In genomic region chr8:115942731-115943509, GRCm38 (mm10) we compare ENCODE assay signal across 8 mouse cellular contexts.
DNase-seq lines count a peak whose midpoint lies in the region; ATAC-seq and TF ChIP-seq lines count a peak whose summit lies in the region.

No protein-coding gene starts in this region.

- H3K4me2 ChIP-seq in limb, embryonic 14.5 days (replicated peaks; ENCODE audit: low read depth, low read length, severe bottlenecking), result 0 out of 2 replicates have a peak overlapping the region, but pooled peaks have one; percentile 11

- DNase-seq in retina, adult 2 months (ENCODE audit: low read depth, low spot score), result peak; percentile 4
- DNase-seq in retina, embryonic 14.5 days (ENCODE audit: low spot score), result no peak
- peak; percentile 18 to 65 for DNase-seq in gastrocnemius, postnatal 4 days (ENCODE audit: low spot score in 2 of 2)
- DNase-seq in kidney, adult 9 months, result peak; percentile 20
- DNase-seq in limb, embryonic 14.5 days (ENCODE audit: low spot score), result peak; percentile 63
- peak; percentile 6 for DNase-seq in ovary, adult 18-20 months (ENCODE audit: low spot score)
- no peak for DNase-seq in thymus, adult 18-20 months
- DNase-seq in thymus, adult 2 months, result no peak

- H3K27me3 ChIP-seq in limb, embryonic 14.5 days (ENCODE audit: control insufficient read depth, insufficient read depth, low read length), result no peaks in the 10 kb centered on the region
- H3K27me3 ChIP-seq in thymus, adult 2 months (ENCODE audit: control insufficient read depth, insufficient read depth, low read length), result no peaks in the 10 kb centered on the region

- H3K9me3 ChIP-seq in limb, embryonic 14.5 days (ENCODE audit: control insufficient read depth, low read length), result no peaks in the 10 kb centered on the region

- no peak for TF ChIP-seq CTCF in thymus, adult 2 months (IDR thresholded peaks at IDR 0.05; ENCODE audit: borderline replicate concordance, control insufficient read depth, extremely low read depth, insufficient read depth, low read length, poor library complexity)

- H3K27ac ChIP-seq in limb, embryonic 14.5 days (replicated peaks; ENCODE audit: low read depth, low read length), result no peak overlapping the region
- H3K27ac ChIP-seq in thymus, adult 2 months (ENCODE audit: control insufficient read depth, insufficient read depth, low read length), result no peak overlapping the region

- no peak overlapping the region for H3K4me3 ChIP-seq in limb, embryonic 14.5 days (replicated peaks; ENCODE audit: low read length)
- H3K4me3 ChIP-seq in thymus, adult 2 months (ENCODE audit: control insufficient read depth, insufficient read depth, low read length), result no peak overlapping the region

- peak; percentile 84 for ATAC-seq in limb, embryonic 14.5 days (ENCODE audit: low FRiP score, low read depth)

- no peak overlapping the region for H3K9ac ChIP-seq in limb, embryonic 14.5 days (ENCODE audit: low read depth, low read length, severe bottlenecking)

- 28% methylated on average over 16 of the region's 16 CpGs for WGBS in limb, embryonic 14.5 days
- 90% methylated on average over 16 of the region's 16 CpGs for WGBS in thymus, adult 2 months

- TF ChIP-seq POLR2A in limb, embryonic 14.5 days (IDR thresholded peaks at IDR 0.05; ENCODE audit: borderline replicate concordance, extremely low read depth, insufficient read depth, insufficient read length), result no peak
- TF ChIP-seq POLR2A in thymus, adult 2 months (IDR thresholded peaks at IDR 0.05; ENCODE audit: control insufficient read depth, extremely low read depth, insufficient read depth, low read length, poor library complexity), result no peak

- no peaks in the 10 kb centered on the region for H3K36me3 ChIP-seq in limb, embryonic 14.5 days (ENCODE audit: control insufficient read depth, insufficient read depth, low read length)
- H3K36me3 ChIP-seq in thymus, adult 2 months (ENCODE audit: control insufficient read depth, insufficient read depth, low read length), result no peaks in the 10 kb centered on the region

- H3K4me1 ChIP-seq in limb, embryonic 14.5 days (ENCODE audit: control insufficient read depth, insufficient read depth, low read length), result 0 out of 2 replicates have a peak, but pooled peaks cover 6% of the 10 kb centered on the region
- H3K4me1 ChIP-seq in thymus, adult 2 months (replicated peaks; ENCODE audit: control insufficient read depth, insufficient read depth, low read length), result no peaks in the 10 kb centered on the region

Comparison
In these comparisons a context has a peak if more than half of its experiments do, and no peak if none do; other contexts are left out.
1. DNase-seq: peak in retina, adult 2 months (single experiment), gastrocnemius, postnatal 4 days (2 of 2), kidney, adult 9 months (single experiment), limb, embryonic 14.5 days (single experiment) and ovary, adult 18-20 months (single experiment); none in retina, embryonic 14.5 days (single experiment), thymus, adult 18-20 months (0 of 2) and thymus, adult 2 months (single experiment).